Mouse (Mus musculus): ENCODE results near the gene Slc25a33. TPM values are rescaled to one million over a fixed set of nuclear protein-coding genes. Genes with fewer than 3 reads are reported as not detected.

Gene Slc25a33
- total RNA-seq, 2 experiments from 2014 or later, result 28.4 to 30.7 TPM

- DNase-seq (ENCODE audit: low spot score in 2 of 2), result no peak
Observed at GRCm38 (mm10) chr4:149728810-149729209, 45.3 kb downstream of the Slc25a33 start.

GRCm38 (mm10) chr4:149727636-149728035 is 46.4 kb downstream of the Slc25a33 start:
- no peak for DNase-seq (ENCODE audit: low spot score in 2 of 2)

GRCm38 (mm10) chr4:149725661-149726350 is 48.3 kb downstream of the Slc25a33 start:
- peak; percentile 81 to 83 for DNase-seq (ENCODE audit: low spot score in 2 of 2)

GRCm38 (mm10) chr4:149724916-149725470 is 49.1 kb downstream of the Slc25a33 start:
- no peak for DNase-seq (ENCODE audit: low spot score in 2 of 2)

GRCm38 (mm10) chr4:149723855-149724731 is 50.0 kb downstream of the Slc25a33 start:
- DNase-seq (ENCODE audit: low spot score in 2 of 2), result peak; percentile 47 to 54

- no peak for DNase-seq (ENCODE audit: low spot score in 2 of 2)
Observed at GRCm38 (mm10) chr4:149723021-149723390, 51.1 kb downstream of the Slc25a33 start.

- DNase-seq (ENCODE audit: low spot score in 2 of 2), result no peak
Observed at GRCm38 (mm10) chr4:149722104-149723020, 51.7 kb downstream of the Slc25a33 start.

GRCm38 (mm10) chr4:149721163-149721562 is 52.9 kb downstream of the Slc25a33 start:
- no peak for DNase-seq (ENCODE audit: low spot score in 2 of 2)

GRCm38 (mm10) chr4:149719686-149720085 is 54.4 kb downstream of the Slc25a33 start:
- peak; percentile 70 to 72 for DNase-seq (ENCODE audit: low spot score in 2 of 2)

- DNase-seq (ENCODE audit: low spot score in 2 of 2), result no peak
Observed at GRCm38 (mm10) chr4:149714542-149714941, 59.5 kb downstream of the Slc25a33 start.

- DNase-seq (ENCODE audit: low spot score in 2 of 2), result peak; percentile 52 to 63
Observed at GRCm38 (mm10) chr4:149711955-149712354, 62.1 kb downstream of the Slc25a33 start.

GRCm38 (mm10) chr4:149711485-149711884 is 62.6 kb downstream of the Slc25a33 start:
- DNase-seq (ENCODE audit: low spot score in 2 of 2), result no peak

GRCm38 (mm10) chr4:149710510-149710909 is 63.6 kb downstream of the Slc25a33 start:
- peak; percentile 46 to 48 for DNase-seq (ENCODE audit: low spot score in 2 of 2)

GRCm38 (mm10) chr4:149705941-149706340 is 68.1 kb downstream of the Slc25a33 start:
- no peak for DNase-seq (ENCODE audit: low spot score in 2 of 2)

GRCm38 (mm10) chr4:149705298-149705697 is 68.8 kb downstream of the Slc25a33 start:
- DNase-seq (ENCODE audit: low spot score in 2 of 2), result no peak

GRCm38 (mm10) chr4:149702210-149702979 is 71.7 kb downstream of the Slc25a33 start, which contains the start of gene Pik3cd:
Gene Pik3cd, minus strand, starts transcription at chr4:149702571.
- no peak for DNase-seq (ENCODE audit: low spot score in 2 of 2)

GRCm38 (mm10) chr4:149701426-149702209 is 72.5 kb downstream of the Slc25a33 start:
- DNase-seq (ENCODE audit: low spot score in 2 of 2), result no peak

- no peak for DNase-seq (ENCODE audit: low spot score in 2 of 2)
Observed at GRCm38 (mm10) chr4:149699953-149700352, 74.1 kb downstream of the Slc25a33 start.

GRCm38 (mm10) chr4:149698197-149698821 is 75.8 kb downstream of the Slc25a33 start:
- DNase-seq (ENCODE audit: low spot score in 2 of 2), result peak; percentile 46 to 66

All from layer of hippocampus, postnatal 10 days (tissue).